ENCODE assay signal across 8 mouse cellular contexts in genomic region chr5:34139751-34140150, GRCm38 (mm10). TPM values are rescaled to one million over a fixed set of nuclear protein-coding genes. Genes with fewer than 3 reads are reported as not detected.
DNase-seq lines count a peak whose midpoint lies in the region; ATAC-seq and TF ChIP-seq lines count a peak whose summit lies in the region.

No protein-coding gene starts in this region.

- peak; percentile 83 for DNase-seq in heart, adult 11 months
- DNase-seq in forelimb bud, embryonic 11.5 days (ENCODE audit: low read depth, low spot score) = peak; percentile 4
- peak; percentile 8 to 22 for DNase-seq in layer of hippocampus, adult 8-10 months (ENCODE audit: low spot score in 2 of 2)
- DNase-seq in lung, postnatal 36 days = peak; percentile 60
- peak; percentile 60 for DNase-seq in thymus, postnatal 36 days

- H3K9me3 ChIP-seq in heart, embryonic 11.5 days (replicated peaks; ENCODE audit: control insufficient read depth, low read length) = no peaks in the 10 kb centered on the region

- H3K9ac ChIP-seq in heart, embryonic 11.5 days (ENCODE audit: low read depth, low read length) = no peak overlapping the region

- no peaks in the 10 kb centered on the region for H3K4me1 ChIP-seq in heart, embryonic 11.5 days (ENCODE audit: control insufficient read depth, insufficient read depth, low read length)
- H3K4me1 ChIP-seq in bone marrow macrophage, adult 2 months (ENCODE audit: control insufficient read depth, insufficient read depth, low read length) = no peaks in the 10 kb centered on the region

- no peaks in the 10 kb centered on the region for H3K36me3 ChIP-seq in heart, embryonic 11.5 days (ENCODE audit: control insufficient read depth, insufficient read depth, low read length)
- no peaks in the 10 kb centered on the region for H3K36me3 ChIP-seq in C2C12 (ENCODE audit: control insufficient read depth, insufficient read depth)

- H3K4me3 ChIP-seq in heart, embryonic 11.5 days (ENCODE audit: low read depth, low read length) = no peak overlapping the region
- no peak overlapping the region for H3K4me3 ChIP-seq in C2C12 (ENCODE audit: insufficient read depth, poor library complexity, severe bottlenecking)
- H3K4me3 ChIP-seq in bone marrow macrophage, adult 2 months (ENCODE audit: insufficient read depth, low read length) = no peak overlapping the region

- no peak overlapping the region for H3ac ChIP-seq in C2C12 (ENCODE audit: control insufficient read depth, insufficient read length, low read depth)

- ATAC-seq in heart, embryonic 11.5 days (replicated peaks; ENCODE audit: insufficient number of reproducible peaks, low FRiP score, low TSS enrichment) = no peak

- 3% methylated on average over 1 of the region's 1 CpGs for WGBS in heart, embryonic 11.5 days (ENCODE audit: insufficient replicate concordance)

- no peaks in the 10 kb centered on the region for H3K79me2 ChIP-seq in C2C12 (ENCODE audit: control insufficient read depth, insufficient read depth)

- TF ChIP-seq CTCF in C2C12 (IDR thresholded peaks at IDR 0.05; ENCODE audit: control insufficient read depth, insufficient read depth, insufficient read length) = peak; percentile 38
- TF ChIP-seq CTCF in bone marrow macrophage, adult 2 months (IDR thresholded peaks at IDR 0.05; ENCODE audit: low read depth, low read length) = 0 out of 2 replicates have a peak, but pooled peaks have one; percentile 11

- no peak overlapping the region for H3K27ac ChIP-seq in heart, embryonic 11.5 days (ENCODE audit: low read depth, low read length)
- H3K27ac ChIP-seq in bone marrow macrophage, adult 2 months (ENCODE audit: insufficient read depth, low read depth, low read length) = no peak overlapping the region

- no peaks in the 10 kb centered on the region for H3K27me3 ChIP-seq in heart, embryonic 11.5 days (ENCODE audit: control insufficient read depth, insufficient read depth, low read length)
- H3K27me3 ChIP-seq in C2C12 (ENCODE audit: control insufficient read depth, insufficient read depth, insufficient read length) = no peaks in the 10 kb centered on the region

- TF ChIP-seq POLR2A in bone marrow macrophage, adult 2 months (IDR thresholded peaks at IDR 0.05; ENCODE audit: borderline replicate concordance, low read depth, low read length) = no peak

- H3K4me2 ChIP-seq in heart, embryonic 11.5 days = no peak overlapping the region

- H3K79me3 ChIP-seq in C2C12 (ENCODE audit: low read depth) = no peaks in the 10 kb centered on the region

TF ChIP-seq in C2C12, 6 proteins besides CTCF, POLR2A, EP300 and RAD21:
- TF ChIP-seq USF1 (IDR thresholded peaks at IDR 0.05; ENCODE audit: low read depth) (no peak), MAX (IDR thresholded peaks at IDR 0.05) (no peak), FOSL1 (IDR thresholded peaks at IDR 0.05; ENCODE audit: insufficient read depth, low read length, poor library complexity, severe bottlenecking) (no peak), MYOD1 (IDR thresholded peaks at IDR 0.05; ENCODE audit: control insufficient read depth, insufficient read length, low read depth) (no peak), MYOG (IDR thresholded peaks at IDR 0.05; ENCODE audit: control insufficient read depth, extremely low read depth, insufficient read length) (no peak), CEBPB (IDR thresholded peaks at IDR 0.05; ENCODE audit: low read depth) (no peak)

RNA-seq across cellular contexts. Expression of gene Poln, which starts 29.5 kb away (rescaled TPM):
- polyA plus RNA-seq in heart, embryonic 11.5 days (2014; fragmentation: Nextera tagmentation; extraction: Ambion mirVana) = 0.38 and 0.52 TPM in 2 replicates
- 0.11 TPM for polyA plus RNA-seq in C2C12 (2012; fragmentation: generic; extraction: Trizol)
- 0.56 and 1.5 TPM in 2 replicates for polyA plus RNA-seq in bone marrow macrophage, adult 2 months (2012; ENCODE audit: insufficient read depth, insufficient read length, missing spikeins)
- 1 to 10 TPM in 3 of 4 experiments, under 1 TPM in 1; 0.73 to 1.3 (median 1.1) TPM for total RNA-seq in layer of hippocampus, adult 8-10 months (2022)

RNA-seq across cellular contexts. Expression of gene Haus3, which starts 29.6 kb away (rescaled TPM):
- polyA plus RNA-seq in heart, embryonic 11.5 days (2014; fragmentation: Nextera tagmentation; extraction: Ambion mirVana) = 28.8 and 31.2 TPM in 2 replicates
- 7.3 TPM for polyA plus RNA-seq in C2C12 (2012; fragmentation: generic; extraction: Trizol)
- polyA plus RNA-seq in bone marrow macrophage, adult 2 months (2012; ENCODE audit: insufficient read depth, insufficient read length, missing spikeins) = 25.8 and 33.0 TPM in 2 replicates
- total RNA-seq in layer of hippocampus, adult 8-10 months (2022) = 10 to 100 TPM in 1 of 4 experiments, 1 to 10 TPM in 3; 6.0 to 11.1 (median 6.8) TPM

RNA-seq across cellular contexts. Expression of gene Mxd4, which starts 47.8 kb away (rescaled TPM):
- polyA plus RNA-seq in heart, embryonic 11.5 days (2014; fragmentation: Nextera tagmentation; extraction: Ambion mirVana) = 23.3 and 26.7 TPM in 2 replicates
- polyA plus RNA-seq in C2C12 (2012; fragmentation: generic; extraction: Trizol) = 15.3 TPM
- polyA plus RNA-seq in bone marrow macrophage, adult 2 months (2012; ENCODE audit: insufficient read depth, insufficient read length, missing spikeins) = 112 and 116 TPM in 2 replicates
- 10 to 100 TPM; 72.5 to 84.4 (median 76.7) TPM for total RNA-seq in layer of hippocampus, adult 8-10 months (2022)

Comparison
In these comparisons a context has a peak if more than half of its experiments do, and no peak if none do; other contexts are left out.
1. DNase-seq: peak in every context shown above with its lines; median percentile 83 in heart, adult 11 months; 60 in lung, postnatal 36 days; 60 in thymus, postnatal 36 days; 15 in layer of hippocampus, adult 8-10 months; 4 in forelimb bud, embryonic 11.5 days.